Comparison of ENCODE assay signal across 8 mouse cellular contexts in genomic region chr3:135521963-135522362, GRCm38 (mm10). TPM values are rescaled to one million over a fixed set of nuclear protein-coding genes. Genes with fewer than 3 reads are reported as not detected.
DNase-seq lines count a peak whose midpoint lies in the region; ATAC-seq and TF ChIP-seq lines count a peak whose summit lies in the region.

No protein-coding gene starts in this region.

- peak; percentile 88 for ATAC-seq in heart, embryonic 15.5 days (replicated peaks; ENCODE audit: insufficient number of reproducible peaks, insufficient read depth, low FRiP score, low read depth)
- ATAC-seq in limb, embryonic 14.5 days (ENCODE audit: low FRiP score, low read depth): 0 out of 2 replicates have a peak, but pooled peaks have one; percentile 13
- no peak for ATAC-seq in inflammation-experienced regulatory T-cells, adult 6 months

- H3K9ac ChIP-seq in heart, embryonic 15.5 days: no peak overlapping the region
- no peak overlapping the region for H3K9ac ChIP-seq in limb, embryonic 14.5 days (ENCODE audit: low read depth, low read length, severe bottlenecking)

- peaks cover 36% of the 10 kb centered on the region for H3K4me1 ChIP-seq in heart, embryonic 15.5 days (replicated peaks)
- 0 out of 2 replicates have a peak, but pooled peaks cover 4% of the 10 kb centered on the region for H3K4me1 ChIP-seq in limb, embryonic 14.5 days (ENCODE audit: control insufficient read depth, insufficient read depth, low read length)
- H3K4me1 ChIP-seq in small intestine, adult 2 months (ENCODE audit: control insufficient read depth, insufficient read depth, insufficient read length, low read length): no peaks in the 10 kb centered on the region; the same call in 1 of the 2 replicates

- peak overlapping the region; percentile 89 for H3K27ac ChIP-seq in heart, embryonic 15.5 days
- no peak overlapping the region for H3K27ac ChIP-seq in limb, embryonic 14.5 days (replicated peaks; ENCODE audit: low read depth, low read length)
- H3K27ac ChIP-seq in small intestine, adult 2 months (ENCODE audit: insufficient read depth, low read depth, low read length): 0 out of 2 replicates have a peak overlapping the region, but pooled peaks have one; percentile 36
- H3K27ac ChIP-seq in layer of hippocampus, adult 2 months: no peak overlapping the region

- 7% methylated on average over 4 of the region's 4 CpGs for WGBS in heart, embryonic 15.5 days
- 70% methylated on average over 4 of the region's 4 CpGs for WGBS in limb, embryonic 14.5 days
- 34% methylated on average over 4 of the region's 4 CpGs for WGBS in small intestine, adult 2 months

- H3K9me3 ChIP-seq in heart, embryonic 15.5 days (replicated peaks): no peaks in the 10 kb centered on the region
- H3K9me3 ChIP-seq in limb, embryonic 14.5 days (ENCODE audit: control insufficient read depth, low read length): no peaks in the 10 kb centered on the region

- peak; percentile 83 for DNase-seq in NIH3T3 (ENCODE audit: low read depth)
- peak; percentile 69 for DNase-seq in cerebellum, adult 9-10 months
- DNase-seq in limb, embryonic 14.5 days (ENCODE audit: low spot score): peak; percentile 34
- no peak for DNase-seq in layer of hippocampus, adult 2 months (ENCODE audit: low spot score in 2 of 2)
- no peak for DNase-seq in spleen, postnatal 14 days (ENCODE audit: low spot score in 2 of 2)

- H3K36me3 ChIP-seq in heart, embryonic 15.5 days: 0 out of 2 replicates have a peak, but pooled peaks cover 7% of the 10 kb centered on the region
- no peaks in the 10 kb centered on the region for H3K36me3 ChIP-seq in limb, embryonic 14.5 days (ENCODE audit: control insufficient read depth, insufficient read depth, low read length)
- peaks cover 10% of the 10 kb centered on the region for H3K36me3 ChIP-seq in small intestine, adult 2 months (ENCODE audit: control insufficient read depth, insufficient read depth, low read length)

- H3K4me2 ChIP-seq in heart, embryonic 15.5 days: peak overlapping the region; percentile 53
- no peak overlapping the region for H3K4me2 ChIP-seq in limb, embryonic 14.5 days (replicated peaks; ENCODE audit: low read depth, low read length, severe bottlenecking)

- no peak for TF ChIP-seq CTCF in small intestine, adult 2 months (IDR thresholded peaks at IDR 0.05; ENCODE audit: extremely low read depth, insufficient read length, insufficient replicate concordance, low read depth, low read length)
- no peak for TF ChIP-seq CTCF in layer of hippocampus, adult 2 months (conservative IDR thresholded peaks at IDR 0.05)

- no peak for TF ChIP-seq POLR2A in limb, embryonic 14.5 days (IDR thresholded peaks at IDR 0.05; ENCODE audit: borderline replicate concordance, extremely low read depth, insufficient read depth, insufficient read length)
- no peak for TF ChIP-seq POLR2A in small intestine, adult 2 months (IDR thresholded peaks at IDR 0.05; ENCODE audit: low read depth, low read length)

- no peaks in the 10 kb centered on the region for H3K27me3 ChIP-seq in heart, embryonic 15.5 days
- no peaks in the 10 kb centered on the region for H3K27me3 ChIP-seq in limb, embryonic 14.5 days (ENCODE audit: control insufficient read depth, insufficient read depth, low read length)
- H3K27me3 ChIP-seq in small intestine, adult 2 months (ENCODE audit: control insufficient read depth, insufficient read depth, low read length): no peaks in the 10 kb centered on the region

- peak overlapping the region; percentile 22; the same call in 1 of the 2 replicates for H3K4me3 ChIP-seq in heart, embryonic 15.5 days
- H3K4me3 ChIP-seq in limb, embryonic 14.5 days (replicated peaks; ENCODE audit: low read length): no peak overlapping the region
- H3K4me3 ChIP-seq in small intestine, adult 2 months (ENCODE audit: low read depth, low read length): no peak overlapping the region
- H3K4me3 ChIP-seq in layer of hippocampus, adult 2 months: no peak overlapping the region

RNA-seq across cellular contexts. Expression of gene Manba, which starts 36.6 kb away (rescaled TPM):
- 33.3 and 35.2 TPM in 2 replicates for polyA plus RNA-seq in heart, embryonic 15.5 days (2015; fragmentation: Nextera tagmentation; extraction: Ambion mirVana)
- 3.3 and 4.2 TPM in 2 replicates for polyA plus RNA-seq in limb, embryonic 14.5 days (2012; rRNA removed)
- 6.5 and 7.6 TPM in 2 replicates for polyA plus RNA-seq in limb, embryonic 14.5 days (2014; fragmentation: Nextera tagmentation; extraction: Ambion mirVana)
- 2.0 and 2.6 TPM in 2 replicates for polyA plus RNA-seq in small intestine, adult 2 months (2012; rRNA removed)
- 1 to 10 TPM; 8.3 to 9.7 TPM for total RNA-seq in layer of hippocampus, adult 2 months (2021)
- polyA plus RNA-seq in inflammation-experienced regulatory T-cells, adult 6 months (2017; shearing (Covaris generic)): 10 to 100 TPM; 18.0 to 26.9 (median 26.4) TPM

Comparison
In these comparisons a context has a peak if more than half of its experiments do, and no peak if none do; other contexts are left out.
1. DNase-seq: peak in NIH3T3 (single experiment), cerebellum, adult 9-10 months (single experiment) and limb, embryonic 14.5 days (single experiment); none in layer of hippocampus, adult 2 months (0 of 2) and spleen, postnatal 14 days (0 of 2).
2. H3K27ac ChIP-seq: peak in heart, embryonic 15.5 days (single experiment) and small intestine, adult 2 months (single experiment); none in limb, embryonic 14.5 days (single experiment) and layer of hippocampus, adult 2 months (single experiment).